ENCODE assay signal across 9 mouse cellular contexts in the genomic region with DNA sequence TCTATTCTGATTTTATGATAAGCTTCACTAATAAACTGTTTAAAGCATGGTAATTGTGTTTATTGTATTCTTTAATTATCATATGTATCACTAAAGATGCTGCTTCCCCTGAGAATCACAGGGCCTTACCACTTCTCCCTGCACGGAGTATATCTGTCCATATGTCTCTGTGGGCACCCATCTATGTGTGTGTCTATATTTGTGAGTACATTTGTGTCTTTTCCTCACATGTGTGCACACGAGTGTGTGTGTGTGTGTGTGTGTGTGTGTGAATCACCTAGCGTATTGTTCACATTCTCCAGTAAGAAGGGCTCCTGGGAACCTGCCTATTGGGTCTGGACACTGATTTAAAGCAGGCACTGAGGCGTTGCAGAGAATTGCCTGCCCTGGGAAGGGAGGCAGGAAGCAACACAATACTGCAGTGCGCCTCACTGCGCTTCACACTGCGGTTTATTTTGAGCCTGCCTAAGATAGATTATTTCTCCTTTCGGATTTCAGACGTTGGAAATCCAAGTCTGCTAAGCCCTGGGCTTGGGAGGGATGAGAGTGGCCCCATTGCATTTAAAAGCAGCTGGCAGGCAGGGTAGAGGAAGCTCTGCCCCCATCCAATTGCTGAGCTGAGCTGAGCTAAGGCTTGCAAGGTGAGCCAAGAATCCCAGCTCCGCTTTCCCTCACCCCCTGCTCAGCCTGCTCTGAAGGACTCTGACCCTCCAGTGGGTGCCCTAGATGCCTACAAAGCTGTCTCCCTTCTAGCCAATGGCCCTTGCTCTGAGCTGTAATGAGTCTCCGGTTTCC. TPM values are rescaled to one million over a fixed set of nuclear protein-coding genes. Genes with fewer than 3 reads are reported as not detected.
DNase-seq lines count a peak whose midpoint lies in the region; ATAC-seq lines count a peak whose summit lies in the region.
"Had no signal": no experiment of that assay in that cellular context is flagged by ENCODE, and none has a peak within 500 bp of the region (broad histone marks: within the 10 kb centered on the region; RNA-seq: fewer than 3 reads in every experiment).

No protein-coding gene starts in this region.

- H3K27ac ChIP-seq in forebrain, embryonic 12.5 days = 0 out of 2 replicates have a peak overlapping the region, but pooled peaks have one; percentile 27
- no peak overlapping the region for H3K27ac ChIP-seq in forebrain, embryonic 11.5 days (ENCODE audit: low read depth, low read length)

- no peaks in the 10 kb centered on the region for H3K9me3 ChIP-seq in forebrain, embryonic 12.5 days
- no peaks in the 10 kb centered on the region for H3K9me3 ChIP-seq in forebrain, embryonic 11.5 days (ENCODE audit: control insufficient read depth, low read length)

- no peak for DNase-seq in forebrain, embryonic 11.5 days (ENCODE audit: low spot score)
- peak; percentile 42 for DNase-seq in kidney, adult 11 months
- peak; percentile 83 to 87 for DNase-seq in left cerebral cortex, postnatal 14 days (ENCODE audit: low spot score in 2 of 2)
- peak; percentile 78 for DNase-seq in right cerebral cortex, postnatal 25 days
- DNase-seq in spleen, postnatal 14 days (ENCODE audit: low spot score in 2 of 2) = no peak
- DNase-seq in gastrocnemius, postnatal 14 days = no peak
- no peak for DNase-seq in urinary bladder, postnatal 4 days (ENCODE audit: low spot score in 2 of 2)
- DNase-seq: heart, postnatal 36 days had no signal

- no peaks in the 10 kb centered on the region for H3K36me3 ChIP-seq in forebrain, embryonic 12.5 days (replicated peaks)
- H3K36me3 ChIP-seq in forebrain, embryonic 11.5 days (ENCODE audit: control insufficient read depth, insufficient read depth, low read length) = no peaks in the 10 kb centered on the region

- intact Hi-C loops in left cerebral cortex, postnatal 14 days (cut with DNase I) = loop anchor here (2.0 kb wide), 1 partner anchor 65 kb away; no protein-coding TSS in a partner anchor
- intact Hi-C loops in gastrocnemius, postnatal 14 days (cut with DNase I; ENCODE audit: low total_unique reads) = no loop called here

- H3K9ac ChIP-seq in forebrain, embryonic 12.5 days = no peak overlapping the region
- no peak overlapping the region for H3K9ac ChIP-seq in forebrain, embryonic 11.5 days (ENCODE audit: low read length)

- no peak overlapping the region for H3K4me2 ChIP-seq in forebrain, embryonic 12.5 days
- no peak overlapping the region for H3K4me2 ChIP-seq in forebrain, embryonic 11.5 days (ENCODE audit: low read depth, low read length, severe bottlenecking)

- 0 out of 2 replicates have a peak, but pooled peaks cover 4% of the 10 kb centered on the region for H3K27me3 ChIP-seq in forebrain, embryonic 12.5 days
- H3K27me3 ChIP-seq in forebrain, embryonic 11.5 days (ENCODE audit: control insufficient read depth, insufficient read depth, low read length) = no peaks in the 10 kb centered on the region

- H3K4me1 ChIP-seq in forebrain, embryonic 12.5 days = peaks cover 6% of the 10 kb centered on the region; the same call in 1 of the 2 replicates
- no peaks in the 10 kb centered on the region for H3K4me1 ChIP-seq in forebrain, embryonic 11.5 days (replicated peaks; ENCODE audit: control insufficient read depth, insufficient read depth, low read length)

- no peak for ATAC-seq in forebrain, embryonic 12.5 days (ENCODE audit: low FRiP score)
- ATAC-seq in forebrain, embryonic 11.5 days (replicated peaks; ENCODE audit: low FRiP score) = no peak

- no peak overlapping the region for H3K4me3 ChIP-seq in forebrain, embryonic 12.5 days (replicated peaks)
- H3K4me3 ChIP-seq in forebrain, embryonic 11.5 days (ENCODE audit: low read depth, low read length) = no peak overlapping the region

- 35% methylated on average over 11 of the region's 11 CpGs for WGBS in forebrain, embryonic 12.5 days
- WGBS in forebrain, embryonic 11.5 days = 38% methylated on average over 11 of the region's 11 CpGs

RNA-seq across cellular contexts. Expression of a gene that starts 48.6 kb away (rescaled TPM):
- polyA plus RNA-seq in forebrain, embryonic 12.5 days (2016; fragmentation: Nextera tagmentation; extraction: Ambion mirVana) = 1.3 and 3.2 TPM in 2 replicates
- 0.85 and 0.87 TPM in 2 replicates for polyA plus RNA-seq in forebrain, embryonic 11.5 days (2014; fragmentation: Nextera tagmentation; extraction: Ambion mirVana)
- not detected for total RNA-seq in left cerebral cortex, postnatal 14 days (2021)
- not detected for total RNA-seq in gastrocnemius, postnatal 14 days (2021)
- total RNA-seq: heart, postnatal 36 days had no signal

Comparison
In these comparisons a context has a peak if more than half of its experiments do, and no peak if none do; other contexts are left out.
1. DNase-seq: peak in kidney, adult 11 months (single experiment), left cerebral cortex, postnatal 14 days (2 of 2) and right cerebral cortex, postnatal 25 days (single experiment); none in forebrain, embryonic 11.5 days (single experiment), spleen, postnatal 14 days (0 of 2), gastrocnemius, postnatal 14 days (single experiment) and urinary bladder, postnatal 4 days (0 of 2).